Mouse (Mus musculus): ENCODE results near the gene Mcm8. TPM values are rescaled to one million over a fixed set of nuclear protein-coding genes. Genes with fewer than 3 reads are reported as not detected.
A peak's percentile ranks its signal among the peaks of the same experiment; 100 is the strongest.

The Mcm8 gene
- polyA plus RNA-seq, 1 experiment: 2.7 TPM

- Histone ChIP-seq H3K4me3 (ENCODE audit: insufficient read depth, low read depth, low read length) (no peak overlapping the region), H3K4me1 (ENCODE audit: control insufficient read depth, insufficient read depth, insufficient read length, low read length) (peaks cover 2% of the 10 kb centered on the region; the same call in 1 of the 2 replicates), H3K27ac (replicated peaks; ENCODE audit: low read depth, low read length) (no peak overlapping the region)
Observed at GRCm38 (mm10) chr2:132856333-132856732, 40.4 kb downstream of the Mcm8 start.

- H3K4me1 ChIP-seq (ENCODE audit: control insufficient read depth, insufficient read depth, insufficient read length, low read length): no peaks in the 10 kb centered on the region
- H3K27ac ChIP-seq (replicated peaks; ENCODE audit: low read depth, low read length): no peak overlapping the region
- H3K4me3 ChIP-seq (ENCODE audit: insufficient read depth, low read depth, low read length): no peak overlapping the region
Observed at GRCm38 (mm10) chr2:132860435-132860834, 44.5 kb downstream of the Mcm8 start.

GRCm38 (mm10) chr2:132861456-132861855 is 45.5 kb downstream of the Mcm8 start:
- H3K4me1 ChIP-seq (ENCODE audit: control insufficient read depth, insufficient read depth, insufficient read length, low read length): no peaks in the 10 kb centered on the region
- no peak overlapping the region for H3K4me3 ChIP-seq (ENCODE audit: insufficient read depth, low read depth, low read length)
- H3K27ac ChIP-seq (replicated peaks; ENCODE audit: low read depth, low read length): no peak overlapping the region

GRCm38 (mm10) chr2:132863325-132863724 is 47.4 kb downstream of the Mcm8 start:
- Histone ChIP-seq H3K4me3 (ENCODE audit: insufficient read depth, low read depth, low read length) (no peak overlapping the region), H3K27ac (replicated peaks; ENCODE audit: low read depth, low read length) (no peak overlapping the region), H3K4me1 (ENCODE audit: control insufficient read depth, insufficient read depth, insufficient read length, low read length) (no peaks in the 10 kb centered on the region)

- Histone ChIP-seq H3K4me3 (ENCODE audit: insufficient read depth, low read depth, low read length) (no peak overlapping the region), H3K27ac (replicated peaks; ENCODE audit: low read depth, low read length) (no peak overlapping the region), H3K4me1 (ENCODE audit: control insufficient read depth, insufficient read depth, insufficient read length, low read length) (peaks cover 2% of the 10 kb centered on the region; the same call in 1 of the 2 replicates)
Observed at GRCm38 (mm10) chr2:132867521-132867920, 51.6 kb downstream of the Mcm8 start.

DNA sequence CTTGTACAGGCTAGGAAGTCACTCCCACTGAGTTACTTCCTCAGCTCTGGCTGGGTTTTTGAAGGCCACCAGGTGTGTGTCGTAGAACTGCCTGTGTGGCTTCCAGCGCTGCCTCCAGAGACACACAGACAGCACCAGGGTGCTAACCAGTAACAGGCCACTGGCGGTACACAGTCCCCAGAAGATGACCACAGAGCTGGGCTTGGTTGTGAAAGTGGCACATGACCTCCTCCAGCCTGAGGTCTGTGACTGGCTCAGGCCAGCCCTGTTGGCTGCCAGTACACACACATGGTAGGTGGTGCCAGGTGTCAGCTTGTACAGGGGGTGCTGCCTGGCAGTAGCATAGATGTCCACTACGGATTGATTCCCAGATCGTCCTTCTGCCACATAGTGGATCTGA is 53.7 kb downstream of the Mcm8 start:
- Histone ChIP-seq H3K4me1 (ENCODE audit: control insufficient read depth, insufficient read depth, insufficient read length, low read length) (peaks cover 2% of the 10 kb centered on the region; the same call in 1 of the 2 replicates), H3K27ac (replicated peaks; ENCODE audit: low read depth, low read length) (peak overlapping the region; percentile 67), H3K4me3 (ENCODE audit: insufficient read depth, low read depth, low read length) (no peak overlapping the region)

DNA sequence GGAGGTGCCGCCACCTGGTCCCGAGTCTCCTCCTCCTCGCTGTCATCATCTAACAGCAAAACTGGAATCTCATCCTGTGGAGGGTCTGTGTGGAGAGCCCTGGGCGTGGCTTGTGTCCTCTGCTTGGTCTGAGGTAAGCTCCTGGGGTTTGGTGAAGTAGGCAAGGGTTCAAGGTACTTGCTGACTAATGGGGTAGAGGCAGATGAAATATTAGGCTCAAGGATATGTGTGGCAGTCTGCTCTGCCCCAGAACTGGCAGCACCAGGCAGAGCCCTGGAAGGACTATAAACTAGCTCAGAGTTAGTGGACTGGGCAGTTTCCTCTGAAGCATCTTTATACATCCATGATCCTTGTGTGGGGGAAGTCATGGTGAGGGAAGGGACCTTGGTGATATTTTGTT is 54.3 kb downstream of the Mcm8 start:
- Histone ChIP-seq H3K4me1 (ENCODE audit: control insufficient read depth, insufficient read depth, insufficient read length, low read length) (peaks cover 2% of the 10 kb centered on the region; the same call in 1 of the 2 replicates), H3K27ac (replicated peaks; ENCODE audit: low read depth, low read length) (peak overlapping the region; percentile 67)

DNA sequence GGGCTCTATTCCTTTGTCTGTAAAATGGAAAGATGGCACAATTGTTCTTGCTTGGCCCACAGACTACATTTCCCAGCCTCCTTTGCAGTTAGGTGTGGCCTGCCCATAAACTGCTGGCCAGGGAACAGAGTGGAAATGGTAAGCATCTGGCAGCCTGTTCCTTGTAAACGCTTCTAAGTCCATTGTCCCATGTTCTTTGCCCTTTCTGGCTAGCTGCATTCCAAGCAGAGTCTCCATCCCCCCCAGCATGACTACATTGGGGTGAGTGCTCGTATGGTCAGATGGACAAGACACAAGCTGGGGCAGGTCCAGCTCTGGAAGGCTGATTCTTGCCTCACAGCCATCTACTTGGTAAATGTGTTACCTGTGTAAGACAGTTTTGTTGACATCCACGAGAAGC is 55.7 kb downstream of the Mcm8 start:
- peaks cover 2% of the 10 kb centered on the region; the same call in 1 of the 2 replicates for H3K4me1 ChIP-seq (ENCODE audit: control insufficient read depth, insufficient read depth, insufficient read length, low read length)
- no peak overlapping the region for H3K27ac ChIP-seq (replicated peaks; ENCODE audit: low read depth, low read length)
- no peak overlapping the region for H3K4me3 ChIP-seq (ENCODE audit: insufficient read depth, low read depth, low read length)

More for the DNA sequence above, 54.3 kb downstream of the Mcm8 start:
- H3K4me3 ChIP-seq (ENCODE audit: insufficient read depth, low read depth, low read length): no peak overlapping the region

- Histone ChIP-seq H3K27ac (replicated peaks; ENCODE audit: low read depth, low read length) (no peak overlapping the region), H3K4me1 (ENCODE audit: control insufficient read depth, insufficient read depth, insufficient read length, low read length) (peaks cover 11% of the 10 kb centered on the region)
Observed at GRCm38 (mm10) chr2:132873657-132874326, 57.9 kb downstream of the Mcm8 start.

DNA sequence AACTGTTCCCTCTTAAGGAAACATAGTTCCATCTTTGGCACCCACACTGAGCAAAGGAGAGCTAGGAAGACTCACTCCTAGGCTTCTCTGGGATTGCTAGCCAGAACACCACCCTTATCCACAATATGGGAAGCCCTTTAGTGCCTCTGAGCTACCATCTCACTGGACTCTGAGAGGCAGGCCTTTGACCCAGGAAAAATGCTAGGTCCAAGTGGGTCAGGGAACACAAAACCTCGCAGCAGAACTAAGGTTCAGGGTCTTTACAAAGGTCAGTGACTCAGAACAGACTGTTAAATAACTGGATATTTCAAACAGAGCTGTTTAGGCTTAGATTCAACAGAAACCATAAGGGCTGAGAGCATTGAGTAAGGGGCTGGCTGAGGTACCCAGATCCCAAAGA is 61.0 kb downstream of the Mcm8 start:
- Histone ChIP-seq H3K27ac (replicated peaks; ENCODE audit: low read depth, low read length) (no peak overlapping the region), H3K4me3 (ENCODE audit: insufficient read depth, low read depth, low read length) (no peak overlapping the region), H3K4me1 (ENCODE audit: control insufficient read depth, insufficient read depth, insufficient read length, low read length) (peaks cover 13% of the 10 kb centered on the region)

More at GRCm38 (mm10) chr2:132873657-132874326, 57.9 kb downstream of the Mcm8 start:
- H3K4me3 ChIP-seq (ENCODE audit: insufficient read depth, low read depth, low read length): no peak overlapping the region

DNA sequence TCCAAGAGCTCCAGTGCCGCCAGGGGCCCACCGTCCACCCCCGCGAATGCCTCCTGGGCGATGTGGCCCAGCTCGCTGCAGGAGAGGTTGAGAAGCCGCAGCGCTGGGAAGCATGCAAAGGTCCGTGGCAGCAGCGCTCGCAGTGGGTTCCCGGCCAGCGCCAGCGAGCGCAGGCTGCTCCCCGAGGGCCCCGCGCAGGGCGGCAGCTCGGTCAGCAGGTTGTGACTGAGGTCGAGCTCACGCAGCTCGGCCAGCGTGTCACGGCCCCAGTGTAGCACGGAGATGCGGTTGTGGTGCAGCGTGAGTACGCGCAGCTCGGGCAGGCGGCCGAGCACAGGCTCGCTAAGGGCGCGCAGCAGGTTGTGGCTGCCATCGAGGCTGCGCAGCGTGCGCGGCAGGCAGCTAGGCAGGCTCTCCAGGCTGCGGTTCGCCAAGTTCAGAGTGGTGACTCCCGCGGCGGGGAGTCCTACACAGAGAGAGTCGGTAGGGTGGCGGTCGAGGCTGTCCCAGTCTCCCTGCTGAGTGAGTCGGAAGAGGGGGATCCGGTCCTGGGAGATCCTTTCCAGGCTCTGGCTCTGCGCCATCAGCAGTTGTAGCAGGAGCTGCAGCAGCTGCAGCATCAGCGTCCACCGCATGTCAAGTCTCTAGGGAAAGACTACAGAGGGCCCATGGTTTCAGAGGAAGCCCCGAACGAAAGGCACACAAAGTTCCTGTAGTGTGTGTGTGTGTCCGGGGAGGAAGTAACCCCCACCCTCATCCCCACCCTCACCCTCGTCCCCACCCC is 63.5 kb downstream of the Mcm8 start:
- peak overlapping the region; percentile 46 for H3K4me3 ChIP-seq (ENCODE audit: insufficient read depth, low read depth, low read length)
- peaks cover 13% of the 10 kb centered on the region for H3K4me1 ChIP-seq (ENCODE audit: control insufficient read depth, insufficient read depth, insufficient read length, low read length)
- no peak overlapping the region for H3K27ac ChIP-seq (replicated peaks; ENCODE audit: low read depth, low read length)

GRCm38 (mm10) chr2:132880844-132881645 is 65.1 kb downstream of the Mcm8 start, which contains the start of gene Lrrn4:
Lrrn4 (minus strand) TSS chr2:132880891.
- Histone ChIP-seq H3K27ac (replicated peaks; ENCODE audit: low read depth, low read length) (no peak within 1 kb of the TSS), H3K4me1 (ENCODE audit: control insufficient read depth, insufficient read depth, insufficient read length, low read length) (peaks cover 13% of the 10 kb centered on the region), H3K4me3 (ENCODE audit: insufficient read depth, low read depth, low read length) (peak within 1 kb of the TSS; percentile 46)

GRCm38 (mm10) chr2:132884303-132884967 is 68.5 kb downstream of the Mcm8 start:
- H3K27ac ChIP-seq (replicated peaks; ENCODE audit: low read depth, low read length): no peak overlapping the region

GRCm38 (mm10) chr2:132885312-132885711 is 69.4 kb downstream of the Mcm8 start:
- Histone ChIP-seq H3K27ac (replicated peaks; ENCODE audit: low read depth, low read length) (no peak overlapping the region), H3K4me3 (ENCODE audit: insufficient read depth, low read depth, low read length) (no peak overlapping the region), H3K4me1 (ENCODE audit: control insufficient read depth, insufficient read depth, insufficient read length, low read length) (no peaks in the 10 kb centered on the region)

More at GRCm38 (mm10) chr2:132884303-132884967, 68.5 kb downstream of the Mcm8 start:
- H3K4me1 ChIP-seq (ENCODE audit: control insufficient read depth, insufficient read depth, insufficient read length, low read length): no peaks in the 10 kb centered on the region
- no peak overlapping the region for H3K4me3 ChIP-seq (ENCODE audit: insufficient read depth, low read depth, low read length)

All from brown adipose tissue, adult 24 weeks (tissue).